Mouse (Mus musculus) liver, embryonic 16.5 days (tissue): Measurements from ENCODE around the gene Fam198a. TPM values are rescaled to one million over a fixed set of nuclear protein-coding genes. Genes with fewer than 3 reads are reported as not detected.

Experiments
- ATAC-seq: fragments of 200-750 bp; cut with Nextera tagmentation; 2 replicates; pipeline ENCODE4 v1.8.0; 2017; ENCODE audit warnings: low read depth, mild to moderate bottlenecking, moderate number of reproducible peaks, moderate library complexity
- H3K27ac ChIP-seq: fragments of 300-500 bp; sonication (generic); 2 replicates; pipeline ENCODE4 v1.5.1; 2014; ENCODE audit warnings: mild to moderate bottlenecking, low read length
- H3K27me3 ChIP-seq: fragments of 300-500 bp; sonication (generic); 2 replicates; pipeline ENCODE4 v1.6.1; 2014; ENCODE audit warnings: low read depth, low read length, mixed read lengths; ENCODE audit not compliant: control insufficient read depth, insufficient read depth
- H3K36me3 ChIP-seq: fragments of 300-500 bp; sonication (generic); 2 replicates; pipeline ENCODE4 v1.6.1; 2014; ENCODE audit warnings: mild to moderate bottlenecking; ENCODE audit not compliant: control insufficient read depth, insufficient read depth
- H3K4me1 ChIP-seq: fragments of 300-500 bp; sonication (generic); 2 replicates; pipeline ENCODE4 v1.6.1; 2014; ENCODE audit warnings: low read depth, low read length, mixed read lengths; ENCODE audit not compliant: control insufficient read depth
- H3K4me2 ChIP-seq: fragments of 300-500 bp; sonication (generic); 2 replicates; pipeline ENCODE4 v1.6.1; 2014; ENCODE audit warnings: low read depth, low read length, mixed read lengths
- H3K4me3 ChIP-seq: fragments of 300-500 bp; sonication (generic); 2 replicates; pipeline ENCODE4 v1.5.1; 2014; ENCODE audit warnings: low read depth, mild to moderate bottlenecking, low read length
- H3K9ac ChIP-seq: fragments of 300-500 bp; sonication (generic); 2 replicates; pipeline ENCODE4 v1.6.1; 2014; ENCODE audit warnings: low read depth, low read length
- H3K9me3 ChIP-seq: fragments of 300-500 bp; sonication (generic); replicated peaks from 2 replicates; pipeline ENCODE4 v1.6.1; 2016; ENCODE audit warnings: low read length; ENCODE audit not compliant: control insufficient read depth
- WGBS: fragments of 180-500 bp; shearing (Covaris S2); extraction: QIAGEN DNeasy Blood & Tissue Kit; methylation state at CpG from one replicate; pipeline ENCODE4 v1.1.7; 2014; ENCODE audit not compliant: insufficient replicate concordance; 5-methylcytosine and 5-hydroxymethylcytosine counted together
- polyA plus RNA-seq: library from polyadenylated mRNA; unstranded; fragments of >200 nt; fragmentation: Nextera tagmentation; extraction: Ambion mirVana; gene quantifications from 2 replicates; pipeline ENCODE4 v1.2.1, GENCODE M21; 2015

The Fam198a gene
- polyA plus RNA-seq, 1 experiment from 2014 or later: 0.76 TPM

GRCm38 (mm10) chr9:121937944-121938355 is 12.8 kb upstream of the Fam198a start:
- H3K27me3 ChIP-seq: no peaks in the 10 kb centered on the region; the same call in 1 of the 2 replicates
- 44% methylated on average over 21 of the region's 21 CpGs for WGBS

GRCm38 (mm10) chr9:121943005-121943404 is 7.8 kb upstream of the Fam198a start:
- H3K9me3 ChIP-seq: no peaks in the 10 kb centered on the region
- no peak overlapping the region for H3K27ac ChIP-seq
- H3K4me3 ChIP-seq: no peak overlapping the region
- H3K4me1 ChIP-seq: no peaks in the 10 kb centered on the region
- H3K9ac ChIP-seq: no peak overlapping the region
- H3K27me3 ChIP-seq: no peaks in the 10 kb centered on the region
- no peak for ATAC-seq
- WGBS: 46% methylated on average over 3 of the region's 3 CpGs
- no peak overlapping the region for H3K4me2 ChIP-seq
- no peaks in the 10 kb centered on the region for H3K36me3 ChIP-seq

More at GRCm38 (mm10) chr9:121937944-121938355, 12.8 kb upstream of the Fam198a start:
- H3K9ac ChIP-seq: no peak overlapping the region; the same call in 1 of the 2 replicates
- H3K4me2 ChIP-seq: peak overlapping the region; percentile 47
- no peak overlapping the region for H3K27ac ChIP-seq
- no peaks in the 10 kb centered on the region for H3K4me1 ChIP-seq
- peak overlapping the region; percentile 52 for H3K4me3 ChIP-seq
- H3K36me3 ChIP-seq: no peaks in the 10 kb centered on the region
- no peaks in the 10 kb centered on the region for H3K9me3 ChIP-seq
- ATAC-seq: peak; percentile 37; the same call in 1 of the 2 replicates

GRCm38 (mm10) chr9:121943628-121944027 is 7.2 kb upstream of the Fam198a start:
- Histone ChIP-seq H3K9me3 (no peaks in the 10 kb centered on the region), H3K36me3 (no peaks in the 10 kb centered on the region), H3K4me1 (no peaks in the 10 kb centered on the region), H3K27me3 (no peaks in the 10 kb centered on the region), H3K4me2 (no peak overlapping the region), H3K27ac (no peak overlapping the region), H3K4me3 (no peak overlapping the region), H3K9ac (no peak overlapping the region)
- WGBS: 54% methylated on average over 3 of the region's 3 CpGs
- no peak for ATAC-seq

GRCm38 (mm10) chr9:121947784-121948183 is 3.0 kb upstream of the Fam198a start:
- Histone ChIP-seq H3K27me3 (no peaks in the 10 kb centered on the region), H3K27ac (no peak overlapping the region), H3K9ac (no peak overlapping the region), H3K36me3 (no peaks in the 10 kb centered on the region), H3K9me3 (no peaks in the 10 kb centered on the region), H3K4me2 (no peak overlapping the region), H3K4me3 (no peak overlapping the region), H3K4me1 (peaks cover 2% of the 10 kb centered on the region)
- whole genome bisulfite sequencing: 8% methylated on average over 4 of the region's 4 CpGs
- no peak for ATAC-seq

GRCm38 (mm10) chr9:121948431-121948830 is 2.4 kb upstream of the Fam198a start:
- Histone ChIP-seq H3K27me3 (no peaks in the 10 kb centered on the region), H3K4me3 (no peak overlapping the region), H3K9me3 (no peaks in the 10 kb centered on the region), H3K4me2 (no peak overlapping the region), H3K4me1 (peaks cover 2% of the 10 kb centered on the region), H3K9ac (no peak overlapping the region), H3K27ac (no peak overlapping the region), H3K36me3 (no peaks in the 10 kb centered on the region)
- WGBS: 44% methylated on average over 4 of the region's 4 CpGs
- ATAC-seq: no peak

GRCm38 (mm10) chr9:121951114-121951423 is 281 bp downstream of the Fam198a start:
- Histone ChIP-seq H3K4me3 (no peak overlapping the region), H3K9ac (no peak overlapping the region), H3K4me2 (no peak overlapping the region), H3K4me1 (peaks cover 2% of the 10 kb centered on the region), H3K27me3 (no peaks in the 10 kb centered on the region), H3K27ac (no peak overlapping the region), H3K9me3 (no peaks in the 10 kb centered on the region), H3K36me3 (no peaks in the 10 kb centered on the region)
- no peak; the same call in 1 of the 2 replicates for ATAC-seq
- 39% methylated on average over 4 of the region's 4 CpGs for WGBS

- ATAC-seq: no peak
- no peak overlapping the region for H3K27ac ChIP-seq
- no peak overlapping the region for H3K9ac ChIP-seq
- 67% methylated on average over 6 of the region's 6 CpGs for WGBS
- H3K4me3 ChIP-seq: no peak overlapping the region
- no peaks in the 10 kb centered on the region for H3K27me3 ChIP-seq
- peaks cover 2% of the 10 kb centered on the region for H3K4me1 ChIP-seq
- no peaks in the 10 kb centered on the region for H3K9me3 ChIP-seq
- H3K36me3 ChIP-seq: no peaks in the 10 kb centered on the region
- H3K4me2 ChIP-seq: no peak overlapping the region
Observed at GRCm38 (mm10) chr9:121952596-121952995, 1.8 kb downstream of the Fam198a start.

GRCm38 (mm10) chr9:121959966-121960635 is 9.3 kb downstream of the Fam198a start:
- H3K27ac ChIP-seq: no peak overlapping the region
- H3K4me3 ChIP-seq: no peak overlapping the region
- no peaks in the 10 kb centered on the region for H3K27me3 ChIP-seq
- no peak overlapping the region for H3K9ac ChIP-seq
- no peak for ATAC-seq
- no peaks in the 10 kb centered on the region for H3K9me3 ChIP-seq
- no peaks in the 10 kb centered on the region for H3K4me1 ChIP-seq
- WGBS: 57% methylated on average over 7 of the region's 7 CpGs
- H3K36me3 ChIP-seq: no peaks in the 10 kb centered on the region
- no peak overlapping the region for H3K4me2 ChIP-seq

- WGBS: 73% methylated on average over 7 of the region's 7 CpGs
- Histone ChIP-seq H3K27me3 (no peaks in the 10 kb centered on the region), H3K36me3 (no peaks in the 10 kb centered on the region), H3K4me3 (no peak overlapping the region), H3K27ac (no peak overlapping the region), H3K9ac (no peak overlapping the region), H3K4me1 (no peaks in the 10 kb centered on the region), H3K9me3 (no peaks in the 10 kb centered on the region), H3K4me2 (no peak overlapping the region)
- no peak for ATAC-seq
Observed at GRCm38 (mm10) chr9:121964941-121965340, 14.2 kb downstream of the Fam198a start.
